7 mouse cellular contexts compared by ENCODE assay signal in the genomic region with DNA sequence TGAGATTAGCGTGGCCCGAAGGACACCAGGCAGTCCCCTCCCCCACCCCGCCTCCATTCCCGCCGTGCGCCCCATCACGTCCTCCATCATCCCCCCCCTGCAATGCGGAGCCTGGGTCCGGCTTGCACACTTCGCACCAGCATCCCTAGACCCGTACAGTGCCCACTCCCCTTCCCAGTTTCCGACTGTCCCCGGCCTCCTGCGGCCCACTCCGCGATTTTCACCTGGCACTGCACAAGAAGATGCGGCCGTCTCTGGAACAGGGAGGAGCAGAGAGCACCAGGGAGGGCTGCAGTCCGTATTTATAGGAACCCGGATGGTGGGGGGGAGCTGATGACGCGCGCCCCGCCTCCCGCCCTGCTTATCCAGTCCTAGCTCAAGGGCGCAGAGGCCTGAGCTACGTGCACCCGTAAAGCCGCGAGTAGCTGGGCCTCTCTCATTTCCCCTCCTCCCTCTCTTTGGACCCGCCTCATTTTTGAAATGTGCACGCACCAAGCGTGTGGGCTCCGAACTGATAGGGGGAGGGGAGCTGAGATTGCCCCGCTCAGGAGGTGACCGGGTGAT. TPM values are rescaled to one million over a fixed set of nuclear protein-coding genes. Genes with fewer than 3 reads are reported as not detected.
DNase-seq lines count a peak whose midpoint lies in the region; ATAC-seq lines count a peak whose summit lies in the region.

No protein-coding gene starts in this region.

- ATAC-seq in midbrain, embryonic 13.5 days: peak; percentile 92

- peaks cover 52% of the 10 kb centered on the region for H3K4me1 ChIP-seq in limb, embryonic 10.5 days
- H3K4me1 ChIP-seq in midbrain, embryonic 13.5 days (replicated peaks): peaks cover 55% of the 10 kb centered on the region

- no peaks in the 10 kb centered on the region for H3K9me3 ChIP-seq in limb, embryonic 10.5 days (replicated peaks)
- H3K9me3 ChIP-seq in midbrain, embryonic 13.5 days: no peaks in the 10 kb centered on the region

- no peaks in the 10 kb centered on the region for H3K27me3 ChIP-seq in limb, embryonic 10.5 days (ENCODE audit: low read depth, poor library complexity, severe bottlenecking)
- H3K27me3 ChIP-seq in midbrain, embryonic 13.5 days: no peaks in the 10 kb centered on the region

- peak overlapping the region; percentile 98 for H3K27ac ChIP-seq in limb, embryonic 10.5 days
- H3K27ac ChIP-seq in midbrain, embryonic 13.5 days: peak overlapping the region; percentile 94

- H3K4me2 ChIP-seq in midbrain, embryonic 13.5 days (replicated peaks): peak overlapping the region; percentile 96

- peak; percentile 96 for DNase-seq in adrenal gland, adult 8-10 months
- peak; percentile 99 for DNase-seq in embryo, embryonic 9.5 days (ENCODE audit: extremely low spot score)
- peak; percentile 93 to 95 for DNase-seq in gastrocnemius, postnatal 4 days (ENCODE audit: low spot score in 2 of 2)
- peak; percentile 98 for DNase-seq in kidney, adult 11 months
- DNase-seq in limb, embryonic 10.5 days (ENCODE audit: low spot score): peak; percentile 98
- DNase-seq in spleen, adult 12 weeks (ENCODE audit: low spot score): peak; percentile 86

- WGBS in limb, embryonic 10.5 days: under 1% methylated on average over 36 of the region's 36 CpGs
- 0% methylated on average over 36 of the region's 36 CpGs for WGBS in midbrain, embryonic 13.5 days

- H3K36me3 ChIP-seq in limb, embryonic 10.5 days: peaks cover 83% of the 10 kb centered on the region
- peaks cover 65% of the 10 kb centered on the region for H3K36me3 ChIP-seq in midbrain, embryonic 13.5 days

- H3K4me3 ChIP-seq in limb, embryonic 10.5 days: peak overlapping the region; percentile 74
- peak overlapping the region; percentile 98 for H3K4me3 ChIP-seq in midbrain, embryonic 13.5 days (replicated peaks)

- H3K9ac ChIP-seq in midbrain, embryonic 13.5 days (replicated peaks): peak overlapping the region; percentile 98

RNA-seq across cellular contexts. Expression of a gene that starts 0.9 kb away (rescaled TPM):
- total RNA-seq in adrenal gland, adult 8-10 months (2022): 1,000 to 10,000 TPM; 1,769 to 2,176 (median 2,111) TPM
- 1,000 to 10,000 TPM; 5,945 to 6,079 TPM for total RNA-seq in gastrocnemius, postnatal 4 days (2021)
- 2,585 and 3,112 TPM in 2 replicates for polyA plus RNA-seq in limb, embryonic 10.5 days (2016; fragmentation: Nextera tagmentation; extraction: Ambion mirVana)
- polyA plus RNA-seq in midbrain, embryonic 13.5 days (2015; fragmentation: Nextera tagmentation; extraction: Ambion mirVana): 1,484 and 1,546 TPM in 2 replicates

RNA-seq across cellular contexts. Expression of a gene that starts 20.4 kb away (rescaled TPM):
- total RNA-seq in adrenal gland, adult 8-10 months (2022): 10 to 100 TPM; 15.2 to 60.0 (median 37.1) TPM
- total RNA-seq in gastrocnemius, postnatal 4 days (2021): 100 to 1,000 TPM in 1 of 2 experiments, 10 to 100 TPM in 1; 90.6 to 108 TPM
- 10.9 and 15.5 TPM in 2 replicates for polyA plus RNA-seq in limb, embryonic 10.5 days (2016; fragmentation: Nextera tagmentation; extraction: Ambion mirVana)
- 14.9 and 19.3 TPM in 2 replicates for polyA plus RNA-seq in midbrain, embryonic 13.5 days (2015; fragmentation: Nextera tagmentation; extraction: Ambion mirVana)

RNA-seq across cellular contexts. Expression of a gene that starts 26.1 kb away (rescaled TPM):
- 10 to 100 TPM; 10.6 to 40.2 (median 26.6) TPM for total RNA-seq in adrenal gland, adult 8-10 months (2022)
- 10 to 100 TPM; 66.1 to 68.8 TPM for total RNA-seq in gastrocnemius, postnatal 4 days (2021)
- polyA plus RNA-seq in limb, embryonic 10.5 days (2016; fragmentation: Nextera tagmentation; extraction: Ambion mirVana): 285 and 288 TPM in 2 replicates
- 101 and 103 TPM in 2 replicates for polyA plus RNA-seq in midbrain, embryonic 13.5 days (2015; fragmentation: Nextera tagmentation; extraction: Ambion mirVana)

RNA-seq across cellular contexts. Expression of a gene that starts 26.2 kb away (rescaled TPM):
- total RNA-seq in adrenal gland, adult 8-10 months (2022): 100 to 1,000 TPM; 155 to 179 (median 167) TPM
- 100 to 1,000 TPM; 206 to 218 TPM for total RNA-seq in gastrocnemius, postnatal 4 days (2021)
- polyA plus RNA-seq in limb, embryonic 10.5 days (2016; fragmentation: Nextera tagmentation; extraction: Ambion mirVana): 213 and 231 TPM in 2 replicates
- 163 and 165 TPM in 2 replicates for polyA plus RNA-seq in midbrain, embryonic 13.5 days (2015; fragmentation: Nextera tagmentation; extraction: Ambion mirVana)

RNA-seq across cellular contexts. Expression of a gene that starts 33.7 kb away (rescaled TPM):
- 10 to 100 TPM; 41.6 to 48.8 (median 43.4) TPM for total RNA-seq in adrenal gland, adult 8-10 months (2022)
- 10 to 100 TPM; 26.7 to 28.5 TPM for total RNA-seq in gastrocnemius, postnatal 4 days (2021)
- polyA plus RNA-seq in limb, embryonic 10.5 days (2016; fragmentation: Nextera tagmentation; extraction: Ambion mirVana): 94.6 and 119 TPM in 2 replicates
- polyA plus RNA-seq in midbrain, embryonic 13.5 days (2015; fragmentation: Nextera tagmentation; extraction: Ambion mirVana): 43.2 and 45.9 TPM in 2 replicates

Comparison
In these comparisons a context has a peak if more than half of its experiments do, and no peak if none do; other contexts are left out.
1. Peak in every context shown above with its lines: DNase-seq, ATAC-seq, H3K4me3 ChIP-seq and H3K27ac ChIP-seq.